Comparison of ENCODE assay signal across 18 mouse cellular contexts in genomic region chr17:61127767-61128166, GRCm38 (mm10).
DNase-seq lines count a peak whose midpoint lies in the region; ATAC-seq and TF ChIP-seq lines count a peak whose summit lies in the region.
"Had no signal": no experiment of that assay in that cellular context is flagged by ENCODE, and none has a peak within 500 bp of the region (broad histone marks: within the 10 kb centered on the region; RNA-seq: fewer than 3 reads in every experiment).

No protein-coding gene starts in this region.

- no peaks in the 10 kb centered on the region for H3K9me3 ChIP-seq in kidney, embryonic 15.5 days (replicated peaks)
- no peaks in the 10 kb centered on the region for H3K9me3 ChIP-seq in kidney, postnatal 0 days (replicated peaks; ENCODE audit: low read length)
- H3K9me3 ChIP-seq: embryonic facial prominence, embryonic 13.5 days; forebrain, embryonic 13.5 days; forebrain, embryonic 15.5 days had no signal

- TF ChIP-seq POLR2A in brain, embryonic 14.5 days (IDR thresholded peaks at IDR 0.05; ENCODE audit: borderline replicate concordance, extremely low read depth, insufficient read depth, insufficient read length, poor library complexity, severe bottlenecking): no peak

- H3K4me1 ChIP-seq in kidney, embryonic 15.5 days: no peaks in the 10 kb centered on the region
- no peaks in the 10 kb centered on the region for H3K4me1 ChIP-seq in kidney, postnatal 0 days (replicated peaks; ENCODE audit: insufficient read depth, low read length)
- H3K4me1 ChIP-seq: embryonic facial prominence, embryonic 13.5 days; forebrain, embryonic 13.5 days; forebrain, embryonic 15.5 days had no signal

- H3K36me3 ChIP-seq in kidney, embryonic 15.5 days: no peaks in the 10 kb centered on the region
- no peaks in the 10 kb centered on the region for H3K36me3 ChIP-seq in kidney, postnatal 0 days (ENCODE audit: insufficient read depth, low read length)
- H3K36me3 ChIP-seq: embryonic facial prominence, embryonic 13.5 days; forebrain, embryonic 15.5 days had no signal

- no peak overlapping the region for H3K27ac ChIP-seq in kidney, embryonic 15.5 days
- no peak overlapping the region for H3K27ac ChIP-seq in kidney, postnatal 0 days
- H3K27ac ChIP-seq: embryonic facial prominence, embryonic 13.5 days; forebrain, embryonic 13.5 days; forebrain, embryonic 15.5 days had no signal

- WGBS in kidney, embryonic 15.5 days: 45% methylated on average over 1 of the region's 1 CpGs
- WGBS in kidney, postnatal 0 days: 45% methylated on average over 1 of the region's 1 CpGs

- no peak overlapping the region for H3K4me2 ChIP-seq in kidney, embryonic 15.5 days
- H3K4me2 ChIP-seq in kidney, postnatal 0 days (ENCODE audit: low read length): no peak overlapping the region
- H3K4me2 ChIP-seq: embryonic facial prominence, embryonic 13.5 days; forebrain, embryonic 13.5 days; forebrain, embryonic 15.5 days had no signal

- peak; percentile 70 for ATAC-seq in kidney, embryonic 15.5 days (replicated peaks; ENCODE audit: low FRiP score)
- ATAC-seq in kidney, postnatal 0 days (replicated peaks; ENCODE audit: low FRiP score, low read depth): no peak
- ATAC-seq in frontal cortex, adult (ENCODE audit: low TSS enrichment): no peak
- ATAC-seq: forebrain, embryonic 13.5 days; forebrain, embryonic 15.5 days; forebrain, postnatal 0 days had no signal

- no peak for TF ChIP-seq CTCF in kidney, postnatal 0 days (IDR thresholded peaks at IDR 0.05; ENCODE audit: low read depth)
- TF ChIP-seq CTCF in brain, embryonic 14.5 days (IDR thresholded peaks at IDR 0.05; ENCODE audit: borderline replicate concordance, extremely low read depth, insufficient read depth, insufficient read length): no peak

- DNase-seq in kidney, postnatal 10 days: no peak
- DNase-seq in kidney, postnatal 0 days (ENCODE audit: low spot score): peak; percentile 50
- DNase-seq in kidney, postnatal 25 days: no peak
- peak; percentile 5 for DNase-seq in brain, embryonic 14.5 days (ENCODE audit: low read depth)
- DNase-seq: adrenal gland, adult 2 months; adrenal gland, postnatal 10 days; adrenal gland, postnatal 25 days; cerebellum, adult 11-12 months; cerebellum, adult 2 months; cerebellum, adult 9-10 months; cerebellum, postnatal 10 days; cerebellum, postnatal 25 days; forebrain, postnatal 0 days had no signal

- no peak overlapping the region for H3K9ac ChIP-seq in kidney, embryonic 15.5 days
- no peak overlapping the region for H3K9ac ChIP-seq in kidney, postnatal 0 days (ENCODE audit: low read depth, low read length)
- H3K9ac ChIP-seq: embryonic facial prominence, embryonic 13.5 days; forebrain, embryonic 13.5 days; forebrain, embryonic 15.5 days; forebrain, postnatal 0 days had no signal

- H3K4me3 ChIP-seq in kidney, embryonic 15.5 days (replicated peaks): no peak overlapping the region
- H3K4me3 ChIP-seq in kidney, postnatal 0 days (replicated peaks; ENCODE audit: low read depth, low read length): no peak overlapping the region
- H3K4me3 ChIP-seq: embryonic facial prominence, embryonic 13.5 days; forebrain, embryonic 13.5 days; forebrain, embryonic 15.5 days had no signal

- H3K27me3 ChIP-seq in kidney, embryonic 15.5 days: no peaks in the 10 kb centered on the region
- H3K27me3 ChIP-seq in kidney, postnatal 0 days (ENCODE audit: insufficient read depth, low read length): no peaks in the 10 kb centered on the region
- H3K27me3 ChIP-seq: embryonic facial prominence, embryonic 13.5 days; forebrain, embryonic 13.5 days; forebrain, embryonic 15.5 days had no signal

Comparison
In these comparisons a context has a peak if more than half of its experiments do, and no peak if none do; other contexts are left out.
1. DNase-seq: peak in kidney, postnatal 0 days (single experiment) and brain, embryonic 14.5 days (single experiment); none in kidney, postnatal 10 days (single experiment) and kidney, postnatal 25 days (0 of 2).